Mouse (Mus musculus) lung, postnatal 0 days (tissue): ENCODE data around the gene Olfr1279.

Experiments used
- CTCF ChIP-seq: IDR thresholded peaks from 2 replicates; pipeline ENCODE4 v1.5.1; 2016; ENCODE audit warnings: antibody characterized with exemption, mild to moderate bottlenecking
- EP300 ChIP-seq: IDR thresholded peaks from 2 replicates; pipeline ENCODE4 v1.6.1; 2016; ENCODE audit warnings: antibody characterized with exemption, mild to moderate bottlenecking, control low read depth

- TF ChIP-seq CTCF = no peak
- no peak for TF ChIP-seq EP300
These were observed 1.9 kb upstream of the Olfr1279 start for GRCm38 (mm10) chr2:111298541-111298940.
